Mouse (Mus musculus) right cerebral cortex, postnatal 14 days (tissue): ENCODE measurements at regions not wholly inside any gene's neighbourhood (a gene's known extent, or its start where the extent isn't known, plus 50 kb on each side); places are given as distances from the start of the nearest gene placed in this dataset.
"Not testable (repeated sequence)": the region's sequence is repeated elsewhere in the genome, so short reads cannot be mapped to it uniquely, and the experiment has no call there.

Source experiments
- DNase-seq: peaks from one replicate; pipeline ENCODE4 v3.0.0; 2022

GRCm38 (mm10) chr10:8136662-8137061, 180.6 kb upstream of the Tab2 start:
- DNase-seq: no peak

GRCm38 (mm10) chr10:8135272-8135671, 179.2 kb upstream of the Tab2 start:
- DNase-seq: no peak

- no peak for DNase-seq
Measured at GRCm38 (mm10) chr10:8134398-8134797, 178.4 kb upstream of the Tab2 start.

- DNase-seq: no peak
Measured at GRCm38 (mm10) chr10:8133451-8133952, 177.5 kb upstream of the Tab2 start.

- no peak for DNase-seq
Measured at GRCm38 (mm10) chr10:8132795-8133194, 176.8 kb upstream of the Tab2 start.

GRCm38 (mm10) chr10:8130472-8131241, 174.6 kb upstream of the Tab2 start:
- DNase-seq: peak; percentile 45

GRCm38 (mm10) chr10:8130057-8130456, 174.0 kb upstream of the Tab2 start:
- DNase-seq: no peak

- DNase-seq: no peak
Measured at GRCm38 (mm10) chr10:8124124-8124523, 168.1 kb upstream of the Tab2 start.

- no peak for DNase-seq
Measured at GRCm38 (mm10) chr10:8121895-8122294, 165.9 kb upstream of the Tab2 start.

- DNase-seq: no peak
Measured at GRCm38 (mm10) chr10:8116821-8117220, 160.8 kb upstream of the Tab2 start.

GRCm38 (mm10) chr10:8114932-8115331, 158.9 kb upstream of the Tab2 start:
- DNase-seq: not testable (repeated sequence)

- no peak for DNase-seq
Measured at GRCm38 (mm10) chr10:8114530-8114929, 158.5 kb upstream of the Tab2 start.

GRCm38 (mm10) chr10:8100489-8100888, 144.5 kb upstream of the Tab2 start:
- no peak for DNase-seq

- no peak for DNase-seq
Measured at GRCm38 (mm10) chr10:8095924-8096323, 139.9 kb upstream of the Tab2 start.

- no peak for DNase-seq
Measured at GRCm38 (mm10) chr10:8095206-8095605, 139.2 kb upstream of the Tab2 start.

- DNase-seq: no peak
Measured at GRCm38 (mm10) chr10:8091871-8092552, 136.0 kb upstream of the Tab2 start.

- no peak for DNase-seq
Measured at GRCm38 (mm10) chr10:8089296-8089695, 133.3 kb upstream of the Tab2 start.

- DNase-seq: no peak
Measured at GRCm38 (mm10) chr10:8088737-8089136, 132.7 kb upstream of the Tab2 start.

- no peak for DNase-seq
Measured at GRCm38 (mm10) chr10:8088321-8088720, 132.3 kb upstream of the Tab2 start.

- no peak for DNase-seq
Measured at GRCm38 (mm10) chr10:8087106-8087505, 131.1 kb upstream of the Tab2 start.

- DNase-seq: no peak
Measured at GRCm38 (mm10) chr10:8086442-8086841, 130.4 kb upstream of the Tab2 start.

- DNase-seq: no peak
Measured at GRCm38 (mm10) chr10:8077904-8078811, 122.1 kb upstream of the Tab2 start.

GRCm38 (mm10) chr10:8072463-8072862, 116.4 kb upstream of the Tab2 start:
- DNase-seq: no peak
